Comparison of ENCODE assay signal across 10 mouse cellular contexts in the genomic region with DNA sequence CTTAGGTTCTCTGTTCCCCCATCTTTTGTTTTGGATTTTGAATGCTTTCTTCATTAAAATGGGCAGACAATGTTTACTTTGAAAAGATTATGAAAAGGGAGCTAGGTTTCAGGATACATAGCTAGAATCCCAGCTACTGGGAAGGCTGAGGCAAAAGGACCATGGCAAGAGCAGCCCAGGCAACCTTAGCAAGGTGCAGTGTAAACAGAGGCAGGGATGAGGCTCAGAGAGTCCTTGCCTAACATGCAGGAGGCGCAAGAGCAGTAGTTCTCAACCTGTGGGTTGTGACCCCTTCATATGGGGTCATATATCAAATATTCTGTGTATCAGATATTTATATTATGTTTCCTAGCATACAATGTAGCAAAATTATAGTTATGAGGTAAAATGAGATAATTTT. TPM values are rescaled to one million over a fixed set of nuclear protein-coding genes. Genes with fewer than 3 reads are reported as not detected.
A peak's percentile ranks its signal among the peaks of the same experiment; 100 is the strongest.
DNase-seq lines count a peak whose midpoint lies in the region; ATAC-seq and TF ChIP-seq lines count a peak whose summit lies in the region.
"Had no signal": no experiment of that assay in that cellular context is flagged by ENCODE, and none has a peak within 500 bp of the region (broad histone marks: within the 10 kb centered on the region; RNA-seq: fewer than 3 reads in every experiment).

No protein-coding gene starts in this region.

- H3K36me3 ChIP-seq in heart, embryonic 16.5 days (ENCODE audit: control insufficient read depth, insufficient read depth) = peaks cover 3% of the 10 kb centered on the region; the same call in 1 of the 2 replicates
- peaks cover 8 to 61% of the 10 kb centered on the region in 2 experiments for H3K36me3 ChIP-seq in MEL (ENCODE audit: control insufficient read depth in 1 of 2, insufficient read depth in 2 of 2, low read length in 2 of 2)
- peaks cover 27% of the 10 kb centered on the region for H3K36me3 ChIP-seq in hindbrain, embryonic 14.5 days (replicated peaks; ENCODE audit: control insufficient read depth, insufficient read depth)
- H3K36me3 ChIP-seq in midbrain, embryonic 12.5 days = peaks cover 23% of the 10 kb centered on the region

- H3K27me3 ChIP-seq in heart, embryonic 16.5 days (ENCODE audit: control insufficient read depth, insufficient read depth, low read length) = no peaks in the 10 kb centered on the region
- no peaks in the 10 kb centered on the region for H3K27me3 ChIP-seq in MEL (ENCODE audit: control insufficient read depth in 1 of 2, insufficient read depth in 2 of 2, low read length in 2 of 2)
- no peaks in the 10 kb centered on the region for H3K27me3 ChIP-seq in hindbrain, embryonic 14.5 days (ENCODE audit: control insufficient read depth, insufficient read depth, low read length)
- no peaks in the 10 kb centered on the region for H3K27me3 ChIP-seq in midbrain, embryonic 12.5 days

- intact Hi-C loops in heart, postnatal 25 days (cut with DNase I) = no loop called here
- intact Hi-C loops in left cerebral cortex, postnatal 4 days (cut with DNase I) = no loop called here

- no peak overlapping the region for H3K27ac ChIP-seq in heart, embryonic 16.5 days (ENCODE audit: low read length)
- 0 out of 2 replicates have a peak overlapping the region, but pooled peaks have one; percentile 1 for H3K27ac ChIP-seq in MEL (ENCODE audit: control insufficient read depth, low read depth, low read length)
- no peak overlapping the region for H3K27ac ChIP-seq in hindbrain, embryonic 14.5 days
- H3K27ac ChIP-seq in midbrain, embryonic 12.5 days (replicated peaks) = no peak overlapping the region

- no peak for ATAC-seq in heart, embryonic 16.5 days (replicated peaks; ENCODE audit: extremely low read depth, insufficient read depth, low FRiP score)
- ATAC-seq in hindbrain, embryonic 14.5 days (ENCODE audit: low FRiP score) = no peak
- ATAC-seq in midbrain, embryonic 12.5 days (ENCODE audit: low FRiP score, low read depth) = no peak

- WGBS in heart, embryonic 16.5 days = 81% methylated on average over 1 of the region's 1 CpGs
- 95% methylated on average over 1 of the region's 1 CpGs for WGBS in hindbrain, embryonic 14.5 days
- WGBS in midbrain, embryonic 12.5 days = 93% methylated on average over 1 of the region's 1 CpGs

- DNase-seq in heart, postnatal 25 days (ENCODE audit: low spot score) = no peak
- DNase-seq in MEL (ENCODE audit: low read depth, low spot score) = no peak
- DNase-seq in hindbrain, embryonic 14.5 days (ENCODE audit: low spot score) = no peak
- DNase-seq in frontal cortex, postnatal 14 days (ENCODE audit: low spot score in 2 of 2) = no peak
- DNase-seq in left cerebral cortex, postnatal 4 days = no peak
- no peak for DNase-seq in urinary bladder, adult 2 months (ENCODE audit: low spot score)
- DNase-seq: kidney, postnatal 10 days; spleen, adult 18-20 months had no signal

- peak in 1 of 2 experiments; percentile 42; a peak in 1 of 4 replicates for TF ChIP-seq POLR2A in MEL (IDR thresholded peaks at IDR 0.05; ENCODE audit: control insufficient read depth in 1 of 2, insufficient read depth in 1 of 2, low read depth in 1 of 2, low read length in 2 of 2, poor library complexity in 1 of 2)

- H3K4me3 ChIP-seq in heart, embryonic 16.5 days (ENCODE audit: low read length) = no peak overlapping the region; the same call in 1 of the 2 replicates
- H3K4me3 ChIP-seq in MEL (ENCODE audit: control insufficient read depth in 1 of 2, insufficient read depth in 1 of 2, low read depth in 2 of 2, low read length in 2 of 2) = peak overlapping the region; percentile 26 to 67
- no peak overlapping the region for H3K4me3 ChIP-seq in hindbrain, embryonic 14.5 days (replicated peaks; ENCODE audit: low read length)
- peak overlapping the region; percentile 2; the same call in 1 of the 2 replicates for H3K4me3 ChIP-seq in midbrain, embryonic 12.5 days

- H3K9ac ChIP-seq in heart, embryonic 16.5 days (ENCODE audit: low read length) = no peak overlapping the region
- peak overlapping the region; percentile 84 for H3K9ac ChIP-seq in MEL (ENCODE audit: control insufficient read depth, low read depth, low read length, poor library complexity, severe bottlenecking)
- H3K9ac ChIP-seq in hindbrain, embryonic 14.5 days = peak overlapping the region; percentile 80; the same call in 1 of the 2 replicates
- H3K9ac ChIP-seq in midbrain, embryonic 12.5 days (replicated peaks) = 0 out of 2 replicates have a peak overlapping the region, but pooled peaks have one; percentile 12

- no peaks in the 10 kb centered on the region for H3K9me3 ChIP-seq in heart, embryonic 16.5 days (replicated peaks; ENCODE audit: control insufficient read depth, low read length)
- no peaks in the 10 kb centered on the region for H3K9me3 ChIP-seq in MEL (replicated peaks; ENCODE audit: insufficient read depth, low read length)
- no peaks in the 10 kb centered on the region for H3K9me3 ChIP-seq in hindbrain, embryonic 14.5 days (ENCODE audit: control insufficient read depth, low read length)
- H3K9me3 ChIP-seq in midbrain, embryonic 12.5 days = no peaks in the 10 kb centered on the region

- peaks cover 27% of the 10 kb centered on the region for H3K4me1 ChIP-seq in heart, embryonic 16.5 days (ENCODE audit: control insufficient read depth, insufficient read depth, low read length)
- peaks cover 11 to 21% of the 10 kb centered on the region in 2 experiments for H3K4me1 ChIP-seq in MEL (ENCODE audit: control insufficient read depth in 1 of 2, insufficient read depth in 2 of 2, low read length in 2 of 2)
- H3K4me1 ChIP-seq in hindbrain, embryonic 14.5 days (replicated peaks; ENCODE audit: control insufficient read depth, insufficient read depth, low read length) = peaks cover 21% of the 10 kb centered on the region
- peaks cover 34% of the 10 kb centered on the region for H3K4me1 ChIP-seq in midbrain, embryonic 12.5 days

- peak overlapping the region; percentile 88; the same call in 1 of the 2 replicates for H3K4me2 ChIP-seq in heart, embryonic 16.5 days (ENCODE audit: low read depth, low read length)
- peak overlapping the region; percentile 67; the same call in 1 of the 2 replicates for H3K4me2 ChIP-seq in hindbrain, embryonic 14.5 days (replicated peaks)
- peak overlapping the region; percentile 81 for H3K4me2 ChIP-seq in midbrain, embryonic 12.5 days (replicated peaks)

- no peak for TF ChIP-seq RAD21 in MEL (IDR thresholded peaks at IDR 0.05; ENCODE audit: low read depth, low read length)

- no peak for TF ChIP-seq EP300 in MEL (IDR thresholded peaks at IDR 0.05; ENCODE audit: low read depth in 1 of 2, low read length in 2 of 2)

- peaks cover 64% of the 10 kb centered on the region for H3K79me2 ChIP-seq in MEL (ENCODE audit: control insufficient read depth, insufficient read depth, low read length, poor library complexity)

- TF ChIP-seq CTCF in MEL (IDR thresholded peaks at IDR 0.05 in 2 of 3, conservative IDR thresholded peaks at IDR 0.05 in 1 of 3; ENCODE audit: control insufficient read depth in 1 of 3, insufficient read depth in 1 of 3, low read depth in 2 of 3, low read length in 3 of 3, poor library complexity in 1 of 3, severe bottlenecking in 1 of 3) = no peak

TF ChIP-seq in MEL, 35 proteins besides CTCF, POLR2A, EP300 and RAD21 (continues in another document):
- TF ChIP-seq ZNF384 (IDR thresholded peaks at IDR 0.05; ENCODE audit: low read depth, low read length) (no peak), GATA1 (IDR thresholded peaks at IDR 0.05; ENCODE audit: low read depth, low read length) (no peak), POLR2AphosphoS2 (IDR thresholded peaks at IDR 0.05; ENCODE audit: low read length) (0 out of 2 replicates have a peak, but pooled peaks have one; percentile 11), MAX (IDR thresholded peaks at IDR 0.05; ENCODE audit: low read length) (no peak), CHD2 (IDR thresholded peaks at IDR 0.05; ENCODE audit: low read length) (no peak), SMC3 (IDR thresholded peaks at IDR 0.05; ENCODE audit: low read depth, low read length) (no peak), JUND (IDR thresholded peaks at IDR 0.05; ENCODE audit: low read depth, low read length) (no peak), RCOR1 (IDR thresholded peaks at IDR 0.05; ENCODE audit: low read depth, low read length) (no peak), MYB (IDR thresholded peaks at IDR 0.05; ENCODE audit: low read depth, low read length) (no peak), KAT2A (conservative IDR thresholded peaks at IDR 0.05; ENCODE audit: low read depth, low read length) (no peak), NRF1 (IDR thresholded peaks at IDR 0.05; ENCODE audit: insufficient read depth, low read depth, low read length, poor library complexity, severe bottlenecking) (no peak), MYC (IDR thresholded peaks at IDR 0.05; ENCODE audit: low read depth, low read length) (0 out of 2 replicates have a peak, but pooled peaks have one; percentile 31), USF2 (IDR thresholded peaks at IDR 0.05; ENCODE audit: borderline replicate concordance in 1 of 2, insufficient read depth in 1 of 2, low read depth in 1 of 2, low read length in 2 of 2) (no peak), USF1 (IDR thresholded peaks at IDR 0.05; ENCODE audit: low read depth, low read length) (no peak), E2F4 (IDR thresholded peaks at IDR 0.05; ENCODE audit: borderline replicate concordance, low read depth, low read length) (no peak)

RNA-seq across cellular contexts. Expression of gene Ptrh2, which starts 1.6 kb away (rescaled TPM):
- 19.2 and 19.8 TPM in 2 replicates for polyA plus RNA-seq in heart, embryonic 16.5 days (2015; fragmentation: Nextera tagmentation; extraction: Ambion mirVana)
- total RNA-seq in heart, postnatal 25 days (2021) = 1 to 10 TPM; 6.3 to 6.5 TPM
- 37.3 and 40.3 TPM in 2 replicates for total RNA-seq in MEL (2012; rRNA removed)
- 10 to 100 TPM in 1 of 2 experiments, not detected in 1; 30.0 TPM for polyA plus RNA-seq in MEL (2012; ENCODE audit: insufficient read depth in 1 of 2, insufficient read length in 2 of 2, low read depth in 1 of 2, low replicate concordance in 2 of 2, missing spikeins in 1 of 2)
- 28.5 and 30.4 TPM in 2 replicates for polyA plus RNA-seq in hindbrain, embryonic 14.5 days (2014; fragmentation: Nextera tagmentation; extraction: Ambion mirVana)
- 36.8 and 37.7 TPM in 2 replicates for polyA plus RNA-seq in midbrain, embryonic 12.5 days (2016; fragmentation: Nextera tagmentation; extraction: Ambion mirVana)
- total RNA-seq in left cerebral cortex, postnatal 4 days (2021) = 10 to 100 TPM; 15.1 to 18.5 TPM
- polyA plus RNA-seq in urinary bladder, adult 2 months (2012; rRNA removed) = 11.9 and 12.8 TPM in 2 replicates

RNA-seq across cellular contexts. Expression of gene Vmp1, which starts 1.7 kb away (rescaled TPM):
- 79.6 and 95.0 TPM in 2 replicates for polyA plus RNA-seq in heart, embryonic 16.5 days (2015; fragmentation: Nextera tagmentation; extraction: Ambion mirVana)
- 10 to 100 TPM; 63.1 to 66.1 TPM for total RNA-seq in heart, postnatal 25 days (2021)
- total RNA-seq in MEL (2012; rRNA removed) = 61.8 and 64.4 TPM in 2 replicates
- 10 to 100 TPM in 1 of 2 experiments, not detected in 1; 94.9 TPM for polyA plus RNA-seq in MEL (2012; ENCODE audit: insufficient read depth in 1 of 2, insufficient read length in 2 of 2, low read depth in 1 of 2, low replicate concordance in 2 of 2, missing spikeins in 1 of 2)
- 148 and 151 TPM in 2 replicates for polyA plus RNA-seq in hindbrain, embryonic 14.5 days (2014; fragmentation: Nextera tagmentation; extraction: Ambion mirVana)
- 87.4 and 92.9 TPM in 2 replicates for polyA plus RNA-seq in midbrain, embryonic 12.5 days (2016; fragmentation: Nextera tagmentation; extraction: Ambion mirVana)
- total RNA-seq in left cerebral cortex, postnatal 4 days (2021) = 100 to 1,000 TPM; 103 to 113 TPM
- polyA plus RNA-seq in urinary bladder, adult 2 months (2012; rRNA removed) = 232 and 365 TPM in 2 replicates

Comparison
In these comparisons a context has a peak if more than half of its experiments do, and no peak if none do; other contexts are left out.
1. H3K4me3 ChIP-seq: peak in MEL (2 of 2) and midbrain, embryonic 12.5 days (single experiment); none in heart, embryonic 16.5 days (single experiment) and hindbrain, embryonic 14.5 days (single experiment).
2. Peak in every context shown above with its lines, with median percentiles within 50 percentile points of each other: H3K4me2 ChIP-seq.